Mouse (Mus musculus) hindbrain, embryonic 11.5 days (tissue): ENCODE results near the gene Zkscan17. TPM values are rescaled to one million over a fixed set of nuclear protein-coding genes. Genes with fewer than 3 reads are reported as not detected.

ENCODE experiments used
- ATAC-seq: fragments of 200-750 bp; cut with Nextera tagmentation; 2 replicates; pipeline ENCODE4 v1.8.0; 2017; ENCODE audit warnings: mild to moderate bottlenecking, moderate TSS enrichment, moderate library complexity; ENCODE audit not compliant: low FRiP score
- DNase-seq: peaks from one replicate; pipeline ENCODE4 v3.0.0-alpha.2; 2015; ENCODE audit warnings: low spot score
- H3K27ac ChIP-seq: fragments of 300-500 bp; sonication (generic); 2 replicates; pipeline ENCODE4 v1.5.1; 2014; ENCODE audit warnings: mild to moderate bottlenecking, low read depth, low read length
- H3K27me3 ChIP-seq: fragments of 300-500 bp; sonication (generic); 2 replicates; pipeline ENCODE4 v1.6.1; 2014; ENCODE audit warnings: mild to moderate bottlenecking, low read length, moderate library complexity, mixed read lengths; ENCODE audit not compliant: control insufficient read depth, insufficient read depth
- H3K36me3 ChIP-seq: fragments of 300-500 bp; sonication (generic); 2 replicates; pipeline ENCODE4 v1.6.1; 2014; ENCODE audit warnings: mild to moderate bottlenecking, low read length, moderate library complexity, mixed read lengths; ENCODE audit not compliant: control insufficient read depth, insufficient read depth
- H3K4me1 ChIP-seq: fragments of 300-500 bp; sonication (generic); replicated peaks from 2 replicates; pipeline ENCODE4 v1.6.1; 2014; ENCODE audit warnings: low read length, mixed read lengths; ENCODE audit not compliant: control insufficient read depth, insufficient read depth
- H3K4me2 ChIP-seq: fragments of 300-500 bp; sonication (generic); replicated peaks from 2 replicates; pipeline ENCODE4 v1.6.1; 2014; ENCODE audit warnings: mild to moderate bottlenecking, low read depth, low read length
- H3K4me3 ChIP-seq: fragments of 300-500 bp; sonication (generic); 2 replicates; pipeline ENCODE4 v1.5.1; 2014; ENCODE audit warnings: low read depth, low read length
- H3K9ac ChIP-seq: fragments of 300-500 bp; sonication (generic); 2 replicates; pipeline ENCODE4 v1.6.1; 2014; ENCODE audit warnings: low read depth, low read length
- H3K9me3 ChIP-seq: fragments of 300-500 bp; sonication (generic); 2 replicates; pipeline ENCODE4 v1.6.1; 2016; ENCODE audit warnings: low read length; ENCODE audit not compliant: control insufficient read depth
- WGBS: fragments of 180-500 bp; shearing (Covaris S2); extraction: QIAGEN DNeasy Blood & Tissue Kit; methylation state at CpG from one replicate; pipeline ENCODE4 v1.1.7; 2014; 5-methylcytosine and 5-hydroxymethylcytosine counted together
- polyA plus RNA-seq: library from polyadenylated mRNA; unstranded; fragments of >200 nt; fragmentation: Nextera tagmentation; extraction: Ambion mirVana; gene quantifications from 2 replicates; pipeline ENCODE4 v1.2.1, GENCODE M21; 2014

Gene Zkscan17
- polyA plus RNA-seq, 1 experiment from 2014 or later, result 17.1 TPM

DNA sequence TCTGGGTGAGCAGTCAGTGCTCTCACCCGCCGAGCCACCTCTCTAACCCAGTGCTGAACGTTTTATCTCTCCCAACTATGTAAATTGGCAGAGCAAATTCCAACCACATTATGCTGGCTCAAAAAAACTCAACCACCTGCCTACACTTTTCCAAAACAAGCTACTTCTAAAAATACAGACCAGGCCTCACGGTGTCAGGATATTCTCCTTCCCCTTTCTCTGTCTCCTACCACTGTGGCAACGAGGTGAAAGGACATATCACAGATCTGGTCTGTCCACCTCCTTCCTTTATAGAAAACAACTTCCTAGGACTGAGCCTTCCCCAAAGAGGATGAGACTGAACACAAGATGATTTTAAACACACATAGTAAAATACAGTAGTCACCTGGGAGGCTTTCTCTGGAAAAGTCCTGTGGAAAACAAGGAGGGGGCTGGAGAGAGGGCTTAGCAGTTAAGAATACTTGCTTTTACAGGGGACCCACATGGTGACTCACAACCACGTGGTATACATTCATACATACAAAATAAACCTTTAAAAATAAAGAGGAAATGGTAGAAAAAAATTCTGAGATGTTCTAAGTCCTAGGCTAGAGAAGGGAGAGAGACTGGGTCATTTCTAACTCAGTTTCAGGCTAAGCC lies 29.8 kb downstream of the Zkscan17 start:
- no peak overlapping the region for H3K9ac ChIP-seq
- H3K4me2 ChIP-seq, result no peak overlapping the region
- no peaks in the 10 kb centered on the region for H3K4me1 ChIP-seq
- DNase-seq (no peak), ATAC-seq (no peak)
- no peaks in the 10 kb centered on the region for H3K27me3 ChIP-seq
- WGBS, result 91% methylated on average over 6 of the region's 6 CpGs
- H3K9me3 ChIP-seq, result no peaks in the 10 kb centered on the region
- no peak overlapping the region for H3K4me3 ChIP-seq
- H3K36me3 ChIP-seq, result peaks cover 27% of the 10 kb centered on the region
- no peak overlapping the region for H3K27ac ChIP-seq

DNA sequence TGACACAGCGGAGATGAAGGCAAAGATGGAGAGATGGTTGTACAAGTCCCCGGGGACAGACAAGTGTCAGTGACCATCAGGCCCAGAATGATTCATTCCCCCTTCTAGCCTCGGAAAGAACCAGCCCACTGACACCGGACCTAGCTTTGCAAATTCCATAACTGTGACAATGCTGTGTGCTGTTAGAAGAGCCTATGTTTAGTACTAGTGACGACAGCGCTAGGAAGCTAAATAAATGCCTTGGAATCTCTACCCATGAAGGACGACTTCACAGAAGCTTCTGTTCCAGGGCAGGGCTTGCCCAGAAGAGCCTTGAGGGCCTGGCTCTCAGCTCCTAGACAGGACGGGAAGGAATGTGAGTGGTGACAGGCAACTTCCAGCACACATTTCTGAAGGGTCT lies 40.3 kb downstream of the Zkscan17 start:
- H3K27me3 ChIP-seq, result no peaks in the 10 kb centered on the region
- H3K9me3 ChIP-seq, result no peaks in the 10 kb centered on the region
- WGBS, result 90% methylated on average over 8 of the region's 8 CpGs
- no peak for ATAC-seq
- no peak overlapping the region for H3K9ac ChIP-seq
- DNase-seq, result no peak
- H3K4me3 ChIP-seq, result no peak overlapping the region
- no peaks in the 10 kb centered on the region for H3K4me1 ChIP-seq
- H3K27ac ChIP-seq, result no peak overlapping the region
- no peak overlapping the region for H3K4me2 ChIP-seq
- H3K36me3 ChIP-seq, result peaks cover 3% of the 10 kb centered on the region

GRCm38 (mm10) chr11:59485641-59486040 lies 40.9 kb downstream of the Zkscan17 start:
- Histone ChIP-seq H3K9me3 (no peaks in the 10 kb centered on the region), H3K36me3 (peaks cover 2% of the 10 kb centered on the region; the same call in 1 of the 2 replicates), H3K4me1 (no peaks in the 10 kb centered on the region), H3K27ac (no peak overlapping the region), H3K4me2 (no peak overlapping the region), H3K4me3 (no peak overlapping the region), H3K27me3 (no peaks in the 10 kb centered on the region), H3K9ac (no peak overlapping the region)
- 66% methylated on average over 2 of the region's 2 CpGs for WGBS
- no peak for ATAC-seq
- DNase-seq, result no peak

DNA sequence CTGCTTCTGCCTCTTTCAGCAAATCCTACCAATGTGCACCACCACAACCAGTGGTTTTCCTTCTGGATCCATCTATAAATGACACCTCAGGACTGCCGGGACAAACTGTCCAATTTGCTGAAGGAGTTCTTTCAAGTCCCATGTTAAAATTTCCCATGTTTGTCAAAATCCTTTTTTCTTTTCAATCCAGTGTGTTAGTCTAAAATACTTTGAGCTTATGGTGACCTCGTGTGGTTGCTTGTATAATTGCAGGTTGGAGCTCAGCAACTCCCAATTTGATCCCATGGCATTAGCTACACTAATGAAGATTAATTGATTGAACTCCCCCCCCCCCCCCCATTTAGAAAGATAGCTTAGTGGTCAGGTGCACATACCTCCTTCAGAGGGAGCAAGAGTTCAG lies 43.3 kb downstream of the Zkscan17 start:
- no peak overlapping the region for H3K4me3 ChIP-seq
- peaks cover 2% of the 10 kb centered on the region; the same call in 1 of the 2 replicates for H3K36me3 ChIP-seq
- H3K27me3 ChIP-seq, result no peaks in the 10 kb centered on the region
- H3K27ac ChIP-seq, result no peak overlapping the region
- ATAC-seq, result no peak
- H3K9me3 ChIP-seq, result no peaks in the 10 kb centered on the region
- 12% methylated on average over 2 of the region's 2 CpGs for WGBS
- H3K4me2 ChIP-seq, result no peak overlapping the region
- no peak overlapping the region for H3K9ac ChIP-seq
- no peaks in the 10 kb centered on the region for H3K4me1 ChIP-seq
- peak; percentile 80 for DNase-seq

GRCm38 (mm10) chr11:59477240-59477639 lies 49.3 kb downstream of the Zkscan17 start:
- Histone ChIP-seq H3K9ac (no peak overlapping the region), H3K4me1 (no peaks in the 10 kb centered on the region), H3K4me2 (no peak overlapping the region), H3K9me3 (no peaks in the 10 kb centered on the region), H3K36me3 (no peaks in the 10 kb centered on the region), H3K27me3 (no peaks in the 10 kb centered on the region), H3K27ac (no peak overlapping the region), H3K4me3 (no peak overlapping the region)
- no peak for ATAC-seq
- WGBS, result 72% methylated on average over 6 of the region's 6 CpGs
- no peak for DNase-seq

DNA sequence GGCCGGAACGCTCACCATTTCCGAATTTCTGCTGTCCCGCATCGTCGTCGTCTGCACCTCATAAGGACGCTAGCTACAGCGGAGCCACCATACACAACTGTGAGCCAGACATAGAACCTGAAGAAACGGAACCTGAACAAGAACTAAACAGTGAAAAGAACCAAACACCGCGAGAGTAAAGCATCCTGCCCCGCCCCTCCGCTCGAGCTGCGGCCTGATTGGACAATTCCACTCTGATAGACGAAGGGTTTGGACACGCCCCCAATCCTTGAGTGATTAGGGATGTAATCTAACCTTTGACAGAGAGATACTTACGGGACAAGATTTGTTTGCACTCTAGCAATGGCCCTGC lies 54.2 kb downstream of the Zkscan17 start, which contains the start of gene Zfp867:
Zfp867 (minus strand) TSS at position 149 of the 352 bp plus-strand sequence.
- no peaks in the 10 kb centered on the region for H3K36me3 ChIP-seq
- H3K9me3 ChIP-seq, result no peaks in the 10 kb centered on the region
- H3K9ac ChIP-seq, result peak within 1 kb of the TSS; percentile 90
- H3K27ac ChIP-seq, result peak within 1 kb of the TSS; percentile 47
- no peaks in the 10 kb centered on the region for H3K27me3 ChIP-seq
- H3K4me2 ChIP-seq, result peak within 1 kb of the TSS; percentile 86
- peak within 1 kb of the TSS; percentile 84 for H3K4me3 ChIP-seq
- H3K4me1 ChIP-seq, result peaks cover 3% of the 10 kb centered on the region
- peak; percentile 94 for DNase-seq
- ATAC-seq, result peak; percentile 85
- 0% methylated on average over 19 of the region's 19 CpGs for WGBS

GRCm38 (mm10) chr11:59471413-59472325 lies 54.9 kb downstream of the Zkscan17 start:
- no peaks in the 10 kb centered on the region for H3K9me3 ChIP-seq
- peak overlapping the region; percentile 90 for H3K9ac ChIP-seq
- peak overlapping the region; percentile 47 for H3K27ac ChIP-seq
- peak; percentile 11 for DNase-seq
- ATAC-seq, result peak; percentile 76
- peak overlapping the region; percentile 84 for H3K4me3 ChIP-seq
- no peaks in the 10 kb centered on the region for H3K36me3 ChIP-seq
- H3K4me1 ChIP-seq, result peaks cover 3% of the 10 kb centered on the region
- peak overlapping the region; percentile 86 for H3K4me2 ChIP-seq
- WGBS, result 9% methylated on average over 37 of the region's 37 CpGs
- no peaks in the 10 kb centered on the region for H3K27me3 ChIP-seq

DNA sequence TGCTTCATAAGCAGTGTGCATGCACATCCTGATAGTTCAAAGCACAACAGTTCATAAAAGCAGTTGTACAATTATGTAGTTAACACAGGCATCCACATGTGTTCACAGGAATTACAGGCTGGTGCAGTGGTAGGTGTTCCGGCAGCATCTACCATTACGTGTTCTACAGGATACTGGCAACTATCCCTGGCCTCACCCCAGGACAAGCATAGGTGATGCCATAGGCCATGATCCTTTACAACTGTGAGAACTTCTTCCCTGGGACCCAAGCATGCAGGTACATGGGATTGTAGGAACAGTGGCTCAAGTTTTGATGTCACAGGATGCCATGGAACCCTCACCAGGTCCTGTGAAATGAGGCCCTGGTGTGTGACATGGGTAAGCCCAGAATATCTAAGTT lies 66.1 kb downstream of the Zkscan17 start:
- DNase-seq (no peak), ATAC-seq (no peak)
- Histone ChIP-seq H3K27ac (no peak overlapping the region), H3K4me2 (no peak overlapping the region), H3K9me3 (peaks cover 9% of the 10 kb centered on the region; the same call in 1 of the 2 replicates), H3K27me3 (no peaks in the 10 kb centered on the region), H3K4me3 (no peak overlapping the region), H3K9ac (no peak overlapping the region), H3K4me1 (no peaks in the 10 kb centered on the region), H3K36me3 (peaks cover 24% of the 10 kb centered on the region)
- WGBS, result 97% methylated on average over 2 of the region's 2 CpGs
